Mouse (Mus musculus) neural tube, embryonic 10.5 days (tissue): ENCODE results near the gene Plxdc1.
A peak's percentile ranks its signal among the peaks of the same experiment; 100 is the strongest.

Experiments used
- DNase-seq: peaks from one replicate; pipeline ENCODE4 v3.0.0-alpha.2; 2017; ENCODE audit warnings: low spot score; ENCODE audit errors: extremely low spot score

Plxdc1 gene

GRCm38 (mm10) chr11:97985727-97986677 is at the start of gene Plxdc1:
TSS of gene Plxdc1 (minus strand) at chr11:97986444.
- DNase-seq, result peak; percentile 57

GRCm38 (mm10) chr11:98035977-98036377 is 49.7 kb upstream of the Plxdc1 start:
- DNase-seq, result peak; percentile 58

- DNase-seq, result no peak
Measured at GRCm38 (mm10) chr11:98034840-98035239, 48.6 kb upstream of the Plxdc1 start.

GRCm38 (mm10) chr11:98034061-98034460 is 47.8 kb upstream of the Plxdc1 start:
- DNase-seq, result no peak

GRCm38 (mm10) chr11:98031443-98031770 is 45.2 kb upstream of the Plxdc1 start:
- DNase-seq, result peak; percentile 91

- DNase-seq, result no peak
Measured at GRCm38 (mm10) chr11:98030701-98031442, 44.6 kb upstream of the Plxdc1 start.

GRCm38 (mm10) chr11:98027785-98028184 is 41.5 kb upstream of the Plxdc1 start:
- no peak for DNase-seq

- DNase-seq, result no peak
Measured at GRCm38 (mm10) chr11:98027297-98027688, 41.0 kb upstream of the Plxdc1 start.

GRCm38 (mm10) chr11:98026570-98027296 is 40.5 kb upstream of the Plxdc1 start, which contains the start of gene Rpl19:
TSS of gene Rpl19 (plus strand) at chr11:98026710.
- DNase-seq, result peak; percentile 97

- DNase-seq, result no peak
Measured at GRCm38 (mm10) chr11:98026248-98026569, 40.0 kb upstream of the Plxdc1 start.

- no peak for DNase-seq
Measured at GRCm38 (mm10) chr11:98024516-98024915, 38.3 kb upstream of the Plxdc1 start.

- DNase-seq, result peak; percentile 88
Measured at GRCm38 (mm10) chr11:98022555-98023371, 36.5 kb upstream of the Plxdc1 start, which contains the start of gene Cacnb1. TSS of gene Cacnb1 (minus strand) at chr11:98023034.

- DNase-seq, result no peak
Measured at GRCm38 (mm10) chr11:98022253-98022554, 36.0 kb upstream of the Plxdc1 start.

- peak; percentile 63 for DNase-seq
Measured at GRCm38 (mm10) chr11:98021565-98022252, 35.5 kb upstream of the Plxdc1 start.

GRCm38 (mm10) chr11:98021118-98021517 is 34.9 kb upstream of the Plxdc1 start:
- no peak for DNase-seq

- DNase-seq, result no peak
Measured at GRCm38 (mm10) chr11:98020710-98021109, 34.5 kb upstream of the Plxdc1 start.

- no peak for DNase-seq
Measured at GRCm38 (mm10) chr11:98019883-98020610, 33.8 kb upstream of the Plxdc1 start.

GRCm38 (mm10) chr11:98018858-98019641 is 32.8 kb upstream of the Plxdc1 start:
- no peak for DNase-seq

GRCm38 (mm10) chr11:98018222-98018621 is 32.0 kb upstream of the Plxdc1 start:
- no peak for DNase-seq
